Mouse (Mus musculus) CH12.LX (cell line): ENCODE measurements around the gene Myo15b.

Experiments used
- CHD2 ChIP-seq: IDR thresholded peaks from 2 replicates; pipeline ENCODE4 v1.6.1; 2011; ENCODE audit warnings: low read length, improper control_type of control experiment
- CTCF ChIP-seq, 2 experiments: IDR thresholded peaks in 1 of 2; conservative IDR thresholded peaks in 1 of 2; 2 replicates each; pipeline ENCODE4 v1.5.1; 2011 to 2012; ENCODE audit warnings: low read depth in 2 of 2, low read length in 2 of 2, improper control_type of control experiment in 1 of 2, inconsistent platforms in 1 of 2, mild to moderate bottlenecking in 1 of 2, moderate library complexity in 1 of 2
- EP300 ChIP-seq: IDR thresholded peaks from 2 replicates; pipeline ENCODE4 v1.6.1; 2011; ENCODE audit warnings: low read length, improper control_type of control experiment
- MAX ChIP-seq: IDR thresholded peaks from 2 replicates; pipeline ENCODE4 v1.6.1; 2011; ENCODE audit warnings: low read length, improper control_type of control experiment
- MEF2A ChIP-seq: IDR thresholded peaks from 2 replicates; pipeline ENCODE4 v1.6.1; 2014; ENCODE audit warnings: low read depth, mild to moderate bottlenecking, inconsistent platforms, low read length, improper control_type of control experiment, borderline replicate concordance
- MXI1 ChIP-seq: IDR thresholded peaks from 2 replicates; pipeline ENCODE4 v1.6.1; 2011; ENCODE audit warnings: mild to moderate bottlenecking, low read depth, low read length, improper control_type of control experiment
- POLR2A ChIP-seq: IDR thresholded peaks from 2 replicates; pipeline ENCODE4 v1.6.1; 2011; ENCODE audit warnings: low read depth, mild to moderate bottlenecking, improper control_type of control experiment, low read length
- POLR2AphosphoS2 ChIP-seq: IDR thresholded peaks from 2 replicates; pipeline ENCODE4 v1.6.1; 2011; ENCODE audit warnings: low read depth, low read length, improper control_type of control experiment
- RCOR1 ChIP-seq: conservative IDR thresholded peaks from 2 replicates; pipeline ENCODE4 v1.6.1; 2012; ENCODE audit warnings: low read depth, mild to moderate bottlenecking, inconsistent platforms, low read length, improper control_type of control experiment
- SMC3 ChIP-seq: IDR thresholded peaks from 2 replicates; pipeline ENCODE4 v1.6.1; 2011; ENCODE audit warnings: low read depth, low read length, improper control_type of control experiment

DNA sequence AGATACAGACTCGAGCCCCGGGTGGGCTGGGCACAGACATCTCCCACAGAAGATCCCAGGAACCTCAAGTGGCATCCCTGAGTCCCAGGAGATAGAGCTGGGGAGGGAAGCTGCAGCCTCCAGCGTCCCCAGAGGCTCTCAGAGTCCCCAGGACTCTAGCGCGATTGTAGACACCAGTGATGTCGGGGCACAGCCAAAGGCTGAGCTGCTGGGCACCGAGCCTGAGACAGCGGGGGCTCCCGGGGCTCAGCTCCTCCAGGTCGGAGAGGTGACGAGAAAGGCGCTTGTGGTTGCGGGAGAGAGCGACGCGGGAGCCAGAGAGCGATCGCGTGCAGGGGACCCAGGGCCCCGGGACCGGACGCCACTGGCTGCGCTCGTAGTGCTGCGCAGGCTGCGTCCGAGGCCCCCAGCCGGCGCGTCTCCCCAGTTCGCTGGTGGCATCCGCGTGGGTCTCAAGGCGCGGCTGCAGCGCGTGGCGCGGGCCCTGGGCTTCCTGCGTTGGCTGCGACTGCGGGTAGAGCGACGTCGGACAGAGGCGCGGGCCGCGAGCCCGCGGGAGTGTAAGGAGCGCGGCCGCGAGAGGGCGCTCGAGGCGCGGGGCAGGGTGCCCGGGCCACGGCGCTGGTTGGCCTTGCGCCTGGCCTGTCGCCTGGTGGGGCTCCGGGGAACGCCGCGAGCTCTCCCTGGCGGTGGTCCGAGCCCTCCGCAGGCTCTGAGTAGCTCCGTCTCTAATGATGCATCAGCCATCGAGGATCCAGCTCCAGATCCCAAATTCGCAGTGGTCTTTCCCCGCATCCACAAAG, 1.1 kb downstream of the Myo15b start:
- TF ChIP-seq SMC3 (peak; percentile 85), CTCF (conservative IDR thresholded peaks at IDR 0.05 in 1 of 2, IDR thresholded peaks at IDR 0.05 in 1 of 2; ENCODE audit: low read depth in 2 of 2, low read length in 2 of 2) (peak; percentile 34 to 99), MXI1 (no peak), POLR2A (no peak), POLR2AphosphoS2 (no peak), CHD2 (no peak), MAX (no peak), EP300 (no peak), MEF2A (0 out of 2 replicates have a peak, but pooled peaks have one; percentile 7), RCOR1 (no peak)
